Mouse (Mus musculus) hindbrain, embryonic 15.5 days (tissue): ENCODE results near the gene Klf8. TPM values are rescaled to one million over a fixed set of nuclear protein-coding genes. Genes with fewer than 3 reads are reported as not detected.

Experiments
- polyA plus RNA-seq: library from polyadenylated mRNA; unstranded; fragments of >200 nt; fragmentation: Nextera tagmentation; extraction: Ambion mirVana; gene quantifications from 2 replicates; pipeline ENCODE4 v1.2.1, GENCODE M21; 2015

The Klf8 gene
- polyA plus RNA-seq, 1 experiment from 2014 or later, result 5.9 TPM

Other genes with a start within 250 kb of the Klf8 start
- 2.4 and 3.3 TPM in 2 replicates for gene Usp51, start 231.0 kb upstream of the Klf8 start, polyA plus RNA-seq
- gene Mageh1, start 199.9 kb upstream of the Klf8 start, polyA plus RNA-seq, result 120 and 123 TPM in 2 replicates
- gene Foxr2, start 118.7 kb upstream of the Klf8 start, polyA plus RNA-seq, result 0.49 and 0.67 TPM in 2 replicates
- 6.4 and 10.5 TPM in 2 replicates for gene Rragb, start 97.5 kb upstream of the Klf8 start, polyA plus RNA-seq